Mouse (Mus musculus): Measurements from ENCODE around the gene Olfr665. TPM values are rescaled to one million over a fixed set of nuclear protein-coding genes. Genes with fewer than 3 reads are reported as not detected.
"Not testable (repeated sequence)": the region's sequence is repeated elsewhere in the genome, so short reads cannot be mapped to it uniquely, and the experiment has no call there.

Gene Olfr665
- not detected in 2 replicates for polyA plus RNA-seq (2015; fragmentation: Nextera tagmentation; extraction: Ambion mirVana)

DNA sequence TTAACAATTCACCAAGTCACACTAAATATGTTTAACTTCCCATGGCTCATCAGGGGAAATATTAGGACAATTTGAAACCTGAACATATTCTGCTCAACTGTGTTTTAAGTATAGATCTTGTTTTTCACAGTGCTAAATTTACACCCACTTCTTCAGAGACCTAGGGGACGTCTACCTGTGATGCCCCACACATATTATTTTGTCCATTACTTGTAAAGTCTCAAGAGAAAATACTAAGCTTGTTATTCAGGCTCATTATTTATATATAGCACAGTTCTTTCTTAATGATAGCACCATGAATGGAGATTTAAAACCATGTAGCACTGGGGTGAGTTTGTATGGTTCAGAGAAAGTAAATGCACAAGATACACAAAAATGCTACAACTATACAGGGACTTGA lies at the start of gene Olfr665:
TSS of gene Olfr665 (plus strand) at position 301 of the 400 bp plus-strand sequence.
- H3K9ac ChIP-seq = no peak within 1 kb of the TSS
- no peak for ATAC-seq (ENCODE audit: extremely low read depth, insufficient number of reproducible peaks, low FRiP score, low TSS enrichment)
- no peaks in the 10 kb centered on the region for H3K36me3 ChIP-seq
- no peak within 1 kb of the TSS for H3K4me2 ChIP-seq
- 39% methylated on average over 1 of the region's 1 CpGs for WGBS
- H3K4me3 ChIP-seq = no peak within 1 kb of the TSS
- H3K27ac ChIP-seq (replicated peaks) = no peak within 1 kb of the TSS
- H3K27me3 ChIP-seq (replicated peaks) = no peaks in the 10 kb centered on the region
- H3K9me3 ChIP-seq = no peaks in the 10 kb centered on the region
- no peaks in the 10 kb centered on the region for H3K4me1 ChIP-seq

DNA sequence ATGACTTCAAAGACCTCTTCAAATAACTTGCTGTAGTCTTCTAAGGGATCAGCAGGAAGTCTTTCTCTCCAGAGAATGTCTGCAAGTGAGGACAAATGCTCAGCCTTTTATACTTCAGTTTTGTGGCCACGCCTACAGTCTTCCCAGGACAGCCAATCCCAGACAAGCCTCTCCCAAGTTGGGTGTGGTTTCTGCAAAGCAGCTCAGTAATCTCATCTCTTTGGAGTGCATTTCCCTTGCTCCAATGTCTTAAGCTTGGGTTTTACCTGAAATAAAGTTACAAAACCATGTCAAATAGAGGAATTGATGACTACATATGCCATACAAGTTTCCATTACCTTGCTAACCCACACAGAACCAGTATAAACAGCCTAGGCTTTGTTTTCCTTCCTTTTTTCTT lies 35.3 kb upstream of the Olfr665 start, which contains the start of gene Usp17lb:
TSS of gene Usp17lb (minus strand) at position 101 of the 400 bp plus-strand sequence.
- Histone ChIP-seq H3K9ac (no peak within 1 kb of the TSS), H3K27ac (replicated peaks) (no peak within 1 kb of the TSS), H3K4me2 (no peak within 1 kb of the TSS), H3K4me3 (no peak within 1 kb of the TSS), H3K4me1 (no peaks in the 10 kb centered on the region), H3K9me3 (peaks cover 4% of the 10 kb centered on the region; the same call in 1 of the 2 replicates), H3K27me3 (replicated peaks) (no peaks in the 10 kb centered on the region), H3K36me3 (no peaks in the 10 kb centered on the region)
- ATAC-seq (ENCODE audit: extremely low read depth, insufficient number of reproducible peaks, low FRiP score, low TSS enrichment) = no peak
- WGBS = 68% methylated on average over 1 of the region's 1 CpGs

DNA sequence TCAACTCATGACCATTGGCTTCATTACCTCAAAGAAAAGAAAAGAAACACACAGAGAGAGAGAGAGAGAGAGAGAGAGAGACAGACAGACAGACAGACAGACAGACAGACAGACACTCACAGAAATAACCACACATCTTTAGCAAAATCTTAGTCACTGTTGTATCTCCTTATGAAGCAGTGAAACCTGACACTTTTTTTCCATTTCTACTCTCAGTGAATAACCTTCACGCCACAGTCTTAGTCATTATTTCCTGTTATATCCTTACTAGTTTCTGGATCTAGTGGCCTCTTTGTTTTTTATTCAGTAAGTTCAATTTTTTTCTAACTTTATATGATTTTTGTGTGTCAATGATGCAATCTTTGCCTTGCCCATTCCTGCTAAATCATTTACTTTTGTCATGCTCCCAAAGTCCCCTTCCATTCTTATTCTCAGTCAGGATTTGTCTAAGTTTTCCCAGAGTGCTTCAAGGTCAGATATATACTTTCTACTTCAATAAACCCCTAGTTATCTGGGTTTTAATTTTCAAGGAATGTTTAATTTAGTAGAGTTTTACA lies 34.0 kb upstream of the Olfr665 start:
- Histone ChIP-seq H3K27ac (replicated peaks) (no peak overlapping the region), H3K9ac (no peak overlapping the region), H3K4me1 (no peaks in the 10 kb centered on the region), H3K4me3 (no peak overlapping the region), H3K9me3 (peaks cover 4% of the 10 kb centered on the region; the same call in 1 of the 2 replicates), H3K27me3 (replicated peaks) (no peaks in the 10 kb centered on the region), H3K36me3 (no peaks in the 10 kb centered on the region), H3K4me2 (no peak overlapping the region)
- 65% methylated on average over 1 of the region's 1 CpGs for WGBS
- no peak for ATAC-seq (ENCODE audit: extremely low read depth, insufficient number of reproducible peaks, low FRiP score, low TSS enrichment)

DNA sequence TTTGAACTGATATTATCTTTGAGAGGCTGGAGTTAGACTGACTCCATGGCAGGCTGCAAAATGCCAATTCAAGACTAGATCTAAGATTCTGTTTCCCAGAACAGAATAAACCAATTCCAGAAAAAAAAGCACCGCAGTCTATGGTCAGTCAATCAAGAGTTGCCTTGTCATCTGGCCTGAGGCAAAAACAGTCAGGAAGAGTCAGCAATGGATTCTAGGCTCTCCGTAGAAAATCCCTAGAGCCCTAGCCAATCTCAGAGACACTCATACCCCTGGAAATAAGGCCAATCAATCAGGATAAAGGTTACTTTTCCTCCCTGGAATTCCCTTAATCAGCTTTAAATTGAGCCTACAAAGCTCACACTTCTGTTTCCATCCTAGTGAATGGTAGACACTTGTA lies 26.3 kb upstream of the Olfr665 start:
- not testable (repeated sequence) for H3K4me3 ChIP-seq; H3K4me2 ChIP-seq; H3K36me3 ChIP-seq; H3K27me3 ChIP-seq (replicated peaks); H3K4me1 ChIP-seq; ATAC-seq (ENCODE audit: extremely low read depth, insufficient number of reproducible peaks, low FRiP score, low TSS enrichment); H3K9me3 ChIP-seq; H3K9ac ChIP-seq; H3K27ac ChIP-seq (replicated peaks)
- 78% methylated on average over 2 of the region's 2 CpGs for WGBS

DNA sequence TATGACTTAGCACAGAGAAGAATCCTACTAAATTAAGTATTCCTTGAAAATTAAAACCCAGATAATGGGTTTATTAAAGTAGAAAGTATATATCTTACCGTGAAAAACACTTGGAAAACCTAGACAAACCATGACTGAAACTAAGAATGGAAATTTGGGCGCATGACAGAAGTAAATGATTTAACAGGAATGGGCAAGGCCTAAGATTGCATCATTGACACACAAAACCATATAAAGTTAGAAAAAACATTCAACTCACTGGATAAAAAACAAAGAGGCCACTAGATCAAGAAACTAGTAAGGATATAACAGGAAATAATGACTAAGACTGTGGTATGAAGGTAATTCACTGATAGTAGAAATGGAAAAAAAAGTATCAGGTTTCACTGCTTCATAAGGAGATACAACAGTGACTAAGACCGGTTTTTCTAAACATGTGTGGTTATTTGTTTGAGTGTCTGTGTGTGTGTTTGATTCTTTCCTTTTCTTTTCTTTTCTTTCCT lies 22.5 kb upstream of the Olfr665 start:
- Histone ChIP-seq H3K9me3 (no peaks in the 10 kb centered on the region), H3K27me3 (replicated peaks) (no peaks in the 10 kb centered on the region), H3K9ac (no peak overlapping the region), H3K4me2 (no peak overlapping the region), H3K4me1 (no peaks in the 10 kb centered on the region), H3K36me3 (no peaks in the 10 kb centered on the region), H3K4me3 (no peak overlapping the region), H3K27ac (replicated peaks) (no peak overlapping the region)
- WGBS = 72% methylated on average over 3 of the region's 3 CpGs
- ATAC-seq (ENCODE audit: extremely low read depth, insufficient number of reproducible peaks, low FRiP score, low TSS enrichment) = no peak

DNA sequence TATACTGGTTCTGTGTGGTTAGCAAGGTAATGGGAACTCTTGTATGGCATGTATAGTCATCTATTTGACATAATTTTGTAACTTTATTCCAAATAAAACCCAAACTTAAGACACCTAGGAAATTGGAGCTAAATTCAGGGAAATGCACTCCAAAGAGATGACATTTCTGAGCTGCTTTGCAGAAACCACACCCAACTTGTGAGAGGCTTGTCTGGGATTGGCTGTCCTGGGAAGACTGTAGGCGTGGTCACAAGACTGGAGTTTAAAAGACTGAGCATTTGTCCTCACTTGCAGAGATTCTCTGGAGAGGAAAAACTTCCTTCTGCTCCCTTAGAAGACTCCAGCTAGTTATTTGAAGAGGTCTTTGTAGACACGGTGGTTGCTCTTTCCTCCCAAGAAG lies 21.1 kb upstream of the Olfr665 start, which contains the start of gene Usp17la:
TSS of gene Usp17la (plus strand) at position 301 of the 400 bp plus-strand sequence.
- H3K4me3 ChIP-seq; H3K9ac ChIP-seq; H3K4me1 ChIP-seq; H3K36me3 ChIP-seq; ATAC-seq (ENCODE audit: extremely low read depth, insufficient number of reproducible peaks, low FRiP score, low TSS enrichment); H3K9me3 ChIP-seq; H3K4me2 ChIP-seq; H3K27me3 ChIP-seq (replicated peaks); H3K27ac ChIP-seq (replicated peaks): not testable (repeated sequence)
- WGBS = 62% methylated on average over 2 of the region's 2 CpGs

DNA sequence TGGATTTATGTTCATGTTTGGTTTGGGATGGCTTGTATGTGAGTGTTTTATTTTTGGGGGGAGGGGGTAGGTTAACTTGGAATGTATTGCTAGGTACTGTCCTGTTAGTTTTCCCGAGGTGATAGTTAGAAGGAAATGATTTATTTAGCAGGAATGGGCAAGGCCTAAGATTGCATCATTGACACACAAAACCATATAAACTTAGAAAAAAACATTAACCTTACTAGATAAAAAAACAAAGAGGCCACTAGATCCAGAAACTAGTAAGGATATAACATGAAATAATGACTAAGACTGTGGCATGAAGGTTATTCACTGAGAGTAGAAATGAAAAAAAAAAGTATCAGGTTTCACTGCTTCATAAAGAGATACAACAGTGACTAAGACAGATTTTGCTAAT lies 20.1 kb upstream of the Olfr665 start:
- Histone ChIP-seq H3K27me3 (replicated peaks) (no peaks in the 10 kb centered on the region), H3K4me3 (no peak overlapping the region), H3K9ac (no peak overlapping the region), H3K27ac (replicated peaks) (no peak overlapping the region), H3K9me3 (no peaks in the 10 kb centered on the region), H3K36me3 (no peaks in the 10 kb centered on the region), H3K4me2 (no peak overlapping the region), H3K4me1 (no peaks in the 10 kb centered on the region)
- 61% methylated on average over 1 of the region's 1 CpGs for WGBS
- no peak for ATAC-seq (ENCODE audit: extremely low read depth, insufficient number of reproducible peaks, low FRiP score, low TSS enrichment)

DNA sequence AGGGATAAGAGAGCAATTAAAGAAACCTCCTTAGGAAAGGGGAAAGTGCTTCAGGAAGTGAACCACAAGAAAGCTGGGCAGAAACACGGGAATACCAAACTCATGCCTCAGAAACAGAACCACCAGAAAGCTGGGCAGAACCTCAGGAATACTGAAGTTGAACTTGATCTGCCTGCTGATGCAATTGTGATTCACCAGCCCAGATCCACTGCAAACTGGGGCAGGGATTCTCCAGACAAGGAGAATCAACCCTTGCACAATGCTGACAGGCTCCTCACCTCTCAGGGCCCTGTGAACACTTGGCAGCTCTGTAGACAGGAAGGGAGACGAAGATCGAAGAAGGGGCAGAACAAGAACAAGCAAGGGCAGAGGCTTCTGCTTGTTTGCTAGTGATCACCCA lies 16.4 kb upstream of the Olfr665 start:
- H3K27ac ChIP-seq (replicated peaks) = no peak overlapping the region
- H3K9ac ChIP-seq = no peak overlapping the region
- H3K4me2 ChIP-seq = no peak overlapping the region
- no peaks in the 10 kb centered on the region for H3K27me3 ChIP-seq (replicated peaks)
- WGBS = 73% methylated on average over 3 of the region's 3 CpGs
- H3K9me3 ChIP-seq = no peaks in the 10 kb centered on the region
- no peak for ATAC-seq (ENCODE audit: extremely low read depth, insufficient number of reproducible peaks, low FRiP score, low TSS enrichment)
- no peak overlapping the region for H3K4me3 ChIP-seq
- H3K36me3 ChIP-seq = no peaks in the 10 kb centered on the region
- H3K4me1 ChIP-seq = no peaks in the 10 kb centered on the region

DNA sequence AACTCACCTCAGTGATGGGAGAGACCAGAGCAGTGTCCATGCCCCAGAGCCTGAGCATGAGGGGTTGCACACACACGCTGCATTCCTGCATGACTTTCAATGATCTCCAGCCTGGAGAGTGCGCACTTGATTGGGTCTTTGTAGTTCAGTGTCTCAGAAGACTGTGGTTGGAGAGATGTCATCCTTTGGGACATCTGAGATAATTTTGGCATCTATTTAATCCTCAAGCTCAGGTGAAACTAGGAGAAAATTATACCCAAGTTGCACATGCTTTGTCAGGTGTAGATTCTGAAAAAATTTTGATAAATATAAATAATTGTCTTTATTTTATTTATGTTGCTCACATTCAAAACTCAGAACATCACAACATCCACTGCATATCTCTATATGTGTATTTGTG lies 18.0 kb downstream of the Olfr665 start, which contains the start of gene Olfr666:
TSS of gene Olfr666 (minus strand) at position 101 of the 400 bp plus-strand sequence.
- H3K9ac ChIP-seq = no peak within 1 kb of the TSS
- H3K4me3 ChIP-seq = no peak within 1 kb of the TSS
- H3K9me3 ChIP-seq = no peaks in the 10 kb centered on the region
- H3K4me2 ChIP-seq = no peak within 1 kb of the TSS
- no peak within 1 kb of the TSS for H3K27ac ChIP-seq (replicated peaks)
- no peaks in the 10 kb centered on the region for H3K27me3 ChIP-seq (replicated peaks)
- no peak for ATAC-seq (ENCODE audit: extremely low read depth, insufficient number of reproducible peaks, low FRiP score, low TSS enrichment)
- no peaks in the 10 kb centered on the region for H3K4me1 ChIP-seq
- WGBS = 70% methylated on average over 2 of the region's 2 CpGs
- H3K36me3 ChIP-seq = no peaks in the 10 kb centered on the region

DNA sequence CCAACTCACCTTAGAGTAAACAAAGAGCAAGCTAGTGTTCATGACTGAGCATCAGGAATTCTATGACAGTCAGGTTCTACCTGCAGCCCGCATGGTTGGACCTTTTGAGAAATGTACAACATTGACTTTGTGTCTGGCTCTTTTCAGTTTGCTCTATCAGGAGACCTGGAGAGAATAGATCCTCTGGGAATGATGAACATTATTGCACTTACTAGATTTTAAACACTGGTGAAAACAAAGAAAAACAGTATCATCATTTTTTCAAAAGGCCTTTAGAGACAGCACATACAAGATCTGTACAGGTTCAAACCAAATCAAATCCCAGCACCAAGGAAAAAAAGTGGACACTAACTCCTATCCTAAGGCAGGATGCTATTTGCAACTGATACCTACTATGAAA lies 43.6 kb downstream of the Olfr665 start, which contains the start of gene Olfr667:
TSS of gene Olfr667 (minus strand) at position 101 of the 400 bp plus-strand sequence.
- Histone ChIP-seq H3K9me3 (no peaks in the 10 kb centered on the region), H3K27ac (replicated peaks) (no peak within 1 kb of the TSS), H3K27me3 (replicated peaks) (no peaks in the 10 kb centered on the region), H3K4me1 (no peaks in the 10 kb centered on the region), H3K4me2 (no peak within 1 kb of the TSS), H3K36me3 (no peaks in the 10 kb centered on the region), H3K9ac (no peak within 1 kb of the TSS), H3K4me3 (no peak within 1 kb of the TSS)
- no peak for ATAC-seq (ENCODE audit: extremely low read depth, insufficient number of reproducible peaks, low FRiP score, low TSS enrichment)
- 77% methylated on average over 1 of the region's 1 CpGs for WGBS

DNA sequence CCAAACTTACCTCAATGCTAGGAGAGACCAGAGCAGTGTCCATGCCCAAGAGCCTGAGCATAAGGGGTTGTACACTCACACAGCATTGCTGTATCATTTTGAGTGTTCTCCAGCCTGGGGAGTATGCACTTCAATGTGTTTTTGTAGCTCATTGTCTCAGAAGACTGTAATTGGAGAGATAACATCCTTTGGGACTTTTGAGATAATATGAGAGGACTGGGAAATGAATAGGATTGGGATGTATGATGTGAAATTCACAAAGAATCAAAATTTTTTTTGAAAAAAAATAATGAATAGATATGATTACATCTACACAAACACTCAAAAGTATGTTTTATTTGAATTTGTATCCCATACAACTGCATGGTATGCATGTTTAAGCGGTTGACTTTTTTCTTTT lies 50.1 kb downstream of the Olfr665 start, which contains the start of gene Olfr668:
TSS of gene Olfr668 (minus strand) at position 101 of the 400 bp plus-strand sequence.
- no peaks in the 10 kb centered on the region for H3K9me3 ChIP-seq
- no peaks in the 10 kb centered on the region for H3K27me3 ChIP-seq (replicated peaks)
- no peak for ATAC-seq (ENCODE audit: extremely low read depth, insufficient number of reproducible peaks, low FRiP score, low TSS enrichment)
- H3K4me1 ChIP-seq = no peaks in the 10 kb centered on the region
- 71% methylated on average over 1 of the region's 1 CpGs for WGBS
- H3K36me3 ChIP-seq = no peaks in the 10 kb centered on the region
- no peak within 1 kb of the TSS for H3K27ac ChIP-seq (replicated peaks)
- H3K9ac ChIP-seq = no peak within 1 kb of the TSS
- no peak within 1 kb of the TSS for H3K4me3 ChIP-seq
- no peak within 1 kb of the TSS for H3K4me2 ChIP-seq
